Mouse (Mus musculus): Measurements from ENCODE around the gene Sertad4.
A peak's percentile ranks its signal among the peaks of the same experiment; 100 is the strongest.

Sertad4 gene

GRCm38 (mm10) chr1:192806168-192807157 is 49.1 kb downstream of the Sertad4 start:
- DNase-seq (ENCODE audit: low read depth) = no peak

DNA sequence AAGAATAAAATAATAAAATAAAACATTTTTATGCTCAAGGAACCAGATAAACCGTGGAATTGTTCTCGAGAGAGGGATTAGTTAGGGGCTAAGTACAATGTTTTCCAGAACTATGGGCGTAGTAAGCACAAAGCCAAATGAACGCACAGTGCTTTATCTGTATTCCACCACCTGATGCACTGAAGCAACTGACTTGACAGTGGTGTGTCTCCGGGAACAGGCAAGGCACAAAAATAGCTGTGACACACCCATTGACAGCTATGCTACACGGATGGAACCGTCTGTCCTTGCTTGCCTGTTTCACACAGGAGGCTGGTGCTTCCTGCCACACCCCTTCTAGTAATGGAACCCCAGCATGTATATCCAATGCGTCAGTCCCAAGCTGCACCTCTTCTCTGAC is 55.2 kb downstream of the Sertad4 start:
- no peak for DNase-seq (ENCODE audit: low read depth)

- DNase-seq (ENCODE audit: low read depth) = peak; percentile 21
These were observed 56.2 kb downstream of the Sertad4 start for GRCm38 (mm10) chr1:192799165-192799991.

DNA sequence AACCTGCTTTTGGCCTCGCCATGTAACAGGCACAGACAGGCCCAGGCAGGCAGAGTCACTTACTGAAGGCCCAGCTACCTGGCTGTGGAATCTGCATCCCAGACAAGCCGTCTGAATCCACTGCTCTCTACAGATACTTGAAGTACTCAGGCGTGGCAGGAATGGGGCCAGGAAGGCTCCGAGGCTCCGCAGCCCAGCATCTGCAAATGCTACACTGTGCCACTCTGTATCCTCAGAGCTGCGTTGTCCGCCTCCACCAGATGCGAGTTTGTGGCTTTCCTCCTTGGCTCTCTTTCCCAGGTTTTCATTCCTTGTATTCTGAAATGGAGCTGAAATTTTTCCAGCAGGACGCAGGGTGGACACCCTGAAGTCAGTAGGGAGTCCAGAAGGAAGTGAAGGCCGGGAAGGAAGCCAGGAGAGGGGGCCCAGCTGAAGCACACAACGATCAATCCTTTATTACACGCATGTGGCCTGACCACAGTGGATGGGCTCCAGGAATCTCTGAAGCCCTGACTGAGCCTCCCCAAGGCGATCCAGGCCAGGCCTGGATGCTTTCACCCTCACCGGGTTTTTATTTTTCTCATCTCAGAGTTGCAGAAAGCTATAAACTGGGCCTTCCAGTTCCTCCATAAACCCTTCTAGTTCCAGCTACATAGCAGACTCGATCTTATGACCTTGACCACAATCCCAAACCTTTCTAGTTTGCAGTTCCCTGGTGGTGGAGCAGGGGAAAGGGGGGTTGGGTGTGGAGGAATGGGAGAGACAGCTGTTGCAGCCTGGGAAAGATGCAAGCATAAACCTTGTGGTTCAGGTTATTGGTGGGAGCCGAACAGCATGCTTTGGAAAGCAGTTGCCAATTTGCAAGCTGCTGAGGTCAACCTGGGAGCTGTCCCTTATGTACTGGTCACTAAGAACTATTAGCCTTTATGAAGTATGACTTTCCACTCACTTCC is 57.1 kb downstream of the Sertad4 start:
- DNase-seq (ENCODE audit: low read depth) = no peak

- no peak for DNase-seq (ENCODE audit: low read depth)
These were observed 58.6 kb downstream of the Sertad4 start for GRCm38 (mm10) chr1:192797011-192797274.

GRCm38 (mm10) chr1:192796201-192797010 is 59.1 kb downstream of the Sertad4 start:
- DNase-seq (ENCODE audit: low read depth) = no peak

- DNase-seq (ENCODE audit: low read depth) = no peak
These were observed 60.4 kb downstream of the Sertad4 start for GRCm38 (mm10) chr1:192794957-192795745.

Data from naive thymus-derived CD4-positive, alpha-beta T cell, adult 2 months (primary cell).